Mouse (Mus musculus) bone marrow macrophage, adult 2 months (primary cell): ENCODE measurements around the gene Adamtsl4.

ENCODE experiments used
- CTCF ChIP-seq: IDR thresholded peaks from 2 replicates; pipeline ENCODE4 v1.5.1; 2012; ENCODE audit warnings: low read depth, mild to moderate bottlenecking, low read length, moderate library complexity
- POLR2A ChIP-seq: IDR thresholded peaks from 2 replicates; pipeline ENCODE4 v1.6.1; 2012; ENCODE audit warnings: mild to moderate bottlenecking, low read depth, low read length, borderline replicate concordance

- TF ChIP-seq CTCF = no peak
- TF ChIP-seq POLR2A = no peak
Measured at GRCm38 (mm10) chr3:95698286-95698685, 10.6 kb upstream of the Adamtsl4 start.
